Mouse (Mus musculus) layer of hippocampus, adult 18-20 months (tissue): ENCODE data around the gene Zfhx3. TPM values are rescaled to one million over a fixed set of nuclear protein-coding genes. Genes with fewer than 3 reads are reported as not detected.

Experiments used
- DNase-seq, 2 experiments: peaks; one replicate each; pipeline ENCODE4 v3.0.0; 2022; ENCODE audit warnings: low spot score in 2 of 2
- total RNA-seq, 2 experiments: library from RNA; stranded (reverse); gene quantifications; 2 replicates each; pipeline ENCODE4 v1.2.3; 2021

Gene Zfhx3
- total RNA-seq, 2 experiments from 2014 or later, result 4.6 to 4.8 TPM

GRCm38 (mm10) chr8:108835143-108835542, 892.7 kb downstream of the Zfhx3 start:
- DNase-seq, result no peak

- DNase-seq, result no peak
Observed at GRCm38 (mm10) chr8:108837788-108838187, 895.3 kb downstream of the Zfhx3 start.

- no peak for DNase-seq
Observed at GRCm38 (mm10) chr8:108838761-108839160, 896.3 kb downstream of the Zfhx3 start.

GRCm38 (mm10) chr8:108842307-108842706, 899.9 kb downstream of the Zfhx3 start:
- DNase-seq, result no peak

- DNase-seq, result no peak
Observed at GRCm38 (mm10) chr8:108846174-108846573, 903.7 kb downstream of the Zfhx3 start.

- DNase-seq, result no peak
Observed at GRCm38 (mm10) chr8:108846827-108847226, 904.4 kb downstream of the Zfhx3 start.

- no peak for DNase-seq
Observed at GRCm38 (mm10) chr8:108847356-108847755, 904.9 kb downstream of the Zfhx3 start.

GRCm38 (mm10) chr8:108848484-108848883, 906.0 kb downstream of the Zfhx3 start:
- DNase-seq, result no peak

- no peak for DNase-seq
Observed at GRCm38 (mm10) chr8:108853028-108853427, 910.6 kb downstream of the Zfhx3 start.

GRCm38 (mm10) chr8:108854444-108855102, 912.1 kb downstream of the Zfhx3 start:
- no peak for DNase-seq

GRCm38 (mm10) chr8:108859001-108859400, 916.6 kb downstream of the Zfhx3 start:
- DNase-seq, result no peak

- DNase-seq, result no peak
Observed at GRCm38 (mm10) chr8:108859983-108860382, 917.5 kb downstream of the Zfhx3 start.

- DNase-seq, result no peak
Observed at GRCm38 (mm10) chr8:108863440-108863839, 921.0 kb downstream of the Zfhx3 start.

GRCm38 (mm10) chr8:108866430-108866829, 924.0 kb downstream of the Zfhx3 start:
- DNase-seq, result no peak

GRCm38 (mm10) chr8:108867482-108868258, 925.2 kb downstream of the Zfhx3 start:
- DNase-seq, result no peak

GRCm38 (mm10) chr8:108868259-108869090, 926.0 kb downstream of the Zfhx3 start:
- DNase-seq, result no peak

GRCm38 (mm10) chr8:108869420-108869819, 927.0 kb downstream of the Zfhx3 start:
- no peak for DNase-seq

- DNase-seq, result no peak
Observed at GRCm38 (mm10) chr8:108869935-108870334, 927.5 kb downstream of the Zfhx3 start.

GRCm38 (mm10) chr8:108870371-108870770, 927.9 kb downstream of the Zfhx3 start:
- DNase-seq, result no peak

GRCm38 (mm10) chr8:108875722-108876121, 933.3 kb downstream of the Zfhx3 start:
- no peak for DNase-seq

GRCm38 (mm10) chr8:108880101-108880500, 937.7 kb downstream of the Zfhx3 start:
- DNase-seq, result no peak

GRCm38 (mm10) chr8:108881336-108881735, 938.9 kb downstream of the Zfhx3 start:
- no peak for DNase-seq
